Mouse (Mus musculus): Measurements from ENCODE around the gene Fanca. TPM values are rescaled to one million over a fixed set of nuclear protein-coding genes. Genes with fewer than 3 reads are reported as not detected.

The Fanca gene
- total and polyA plus RNA-seq, 3 experiments = 21.9 to 57.8 (median 39.2) TPM

DNA sequence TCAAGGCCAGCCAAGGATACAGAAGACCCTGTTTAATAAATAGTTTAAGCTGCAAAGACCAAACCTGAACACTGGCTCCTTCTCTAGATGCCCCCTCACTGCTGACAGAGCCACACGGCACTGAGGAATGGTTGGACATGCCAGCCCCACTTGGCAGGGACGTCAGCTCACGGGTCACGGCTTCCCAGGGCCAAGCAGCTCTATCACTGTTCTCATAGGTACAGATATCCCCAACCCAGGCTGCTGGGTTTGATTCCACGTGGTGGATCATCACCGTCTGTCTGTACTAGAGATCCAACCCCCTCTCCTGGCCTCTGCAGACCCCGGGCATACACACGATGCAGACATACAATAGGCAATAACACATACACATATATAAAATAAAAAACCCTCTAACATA, 27.7 kb downstream of the Fanca start:
- Histone ChIP-seq H3K36me3 (replicated peaks in 1 of 2; ENCODE audit: control insufficient read depth in 1 of 2, insufficient read depth in 1 of 2, low read length in 1 of 2) (peaks cover 41 to 90% of the 10 kb centered on the region in 2 experiments), H3K4me1 (ENCODE audit: control insufficient read depth in 1 of 2, insufficient read depth in 2 of 2) (peaks cover 9 to 17% of the 10 kb centered on the region in 2 experiments; a peak in 3 of 4 replicates), H3K9me3 (replicated peaks; ENCODE audit: low read length) (no peaks in the 10 kb centered on the region), H3K27ac (ENCODE audit: insufficient read depth, low read depth) (no peak overlapping the region), H3K4me3 (replicated peaks in 1 of 3; ENCODE audit: low read depth in 2 of 3, low read length in 2 of 3, poor library complexity in 1 of 3) (no peak overlapping the region), H3K9ac (ENCODE audit: insufficient read depth, low read depth) (no peak overlapping the region), H3K79me2 (replicated peaks; ENCODE audit: control insufficient read depth, extremely low read depth, insufficient read depth, poor library complexity, severe bottlenecking) (no peaks in the 10 kb centered on the region), H3K27me3 (replicated peaks) (no peaks in the 10 kb centered on the region), H3K4me2 (ENCODE audit: insufficient read depth, low read depth, poor library complexity, severe bottlenecking) (no peak overlapping the region)
- DNase-seq (ENCODE audit: extremely low read depth) = no peak
- dilution Hi-C loops (cut with MboI; ENCODE audit: extremely low pct_ligation_motif_present, extremely low pct_unique_long_range_greater_than_20kb, low sequenced_read_pairs) = no loop called here
- TF ChIP-seq IRF4 (IDR thresholded peaks at IDR 0.05; ENCODE audit: low read depth, low read length) (no peak), MAZ (IDR thresholded peaks at IDR 0.05; ENCODE audit: low read depth, low read length) (no peak), ZC3H11A (IDR thresholded peaks at IDR 0.05; ENCODE audit: low read depth, low read length) (no peak), E2F4 (IDR thresholded peaks at IDR 0.05; ENCODE audit: insufficient replicate concordance, low read depth, low read length) (no peak), NRF1 (IDR thresholded peaks at IDR 0.05; ENCODE audit: low read depth, low read length) (no peak), MXI1 (IDR thresholded peaks at IDR 0.05; ENCODE audit: low read depth, low read length) (no peak), TCF12 (IDR thresholded peaks at IDR 0.05; ENCODE audit: low read depth, low read length) (no peak), MEF2A (IDR thresholded peaks at IDR 0.05; ENCODE audit: borderline replicate concordance, low read depth, low read length) (no peak), ZMIZ1 (IDR thresholded peaks at IDR 0.05; ENCODE audit: low read depth, low read length) (no peak)
- in situ Hi-C loops (cut with MboI; ENCODE audit: low pct_ligation_motif_present, low pct_unique_long_range_greater_than_20kb, low sequenced_read_pairs) = no loop called here

DNA sequence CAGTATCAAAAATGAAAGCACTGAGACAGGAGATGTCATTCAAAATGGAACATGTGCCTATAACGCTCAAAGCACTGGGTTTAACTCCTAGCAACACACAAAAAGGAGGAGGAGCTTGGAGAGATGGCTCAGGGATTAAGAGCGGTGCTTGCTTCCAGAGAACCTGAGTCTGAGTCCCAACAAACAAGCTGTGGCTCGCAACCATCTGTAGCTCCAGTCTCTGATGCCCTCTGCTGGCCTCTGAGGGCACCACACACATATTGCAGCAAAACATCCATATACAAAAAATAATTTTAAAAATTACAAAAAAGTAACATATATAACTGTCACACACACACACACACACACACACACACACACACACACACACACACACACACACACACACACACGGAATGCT, 28.2 kb downstream of the Fanca start:
- in situ Hi-C loops (cut with MboI; ENCODE audit: low pct_ligation_motif_present, low pct_unique_long_range_greater_than_20kb, low sequenced_read_pairs) (no loop called here), dilution Hi-C loops (cut with MboI; ENCODE audit: extremely low pct_ligation_motif_present, extremely low pct_unique_long_range_greater_than_20kb, low sequenced_read_pairs) (no loop called here)
- Histone ChIP-seq H3K4me1 (ENCODE audit: control insufficient read depth in 1 of 2, insufficient read depth in 2 of 2) (peaks cover 9 to 17% of the 10 kb centered on the region in 2 experiments; a peak in 3 of 4 replicates), H3K27me3 (replicated peaks) (no peaks in the 10 kb centered on the region), H3K36me3 (replicated peaks in 1 of 2; ENCODE audit: control insufficient read depth in 1 of 2, insufficient read depth in 1 of 2, low read length in 1 of 2) (peaks cover 40 to 87% of the 10 kb centered on the region in 2 experiments), H3K4me2 (ENCODE audit: insufficient read depth, low read depth, poor library complexity, severe bottlenecking) (no peak overlapping the region), H3K79me2 (replicated peaks; ENCODE audit: control insufficient read depth, extremely low read depth, insufficient read depth, poor library complexity, severe bottlenecking) (no peaks in the 10 kb centered on the region), H3K4me3 (replicated peaks in 1 of 3; ENCODE audit: low read depth in 2 of 3, low read length in 2 of 3, poor library complexity in 1 of 3) (no peak overlapping the region), H3K9ac (ENCODE audit: insufficient read depth, low read depth) (no peak overlapping the region), H3K9me3 (replicated peaks; ENCODE audit: low read length) (no peaks in the 10 kb centered on the region), H3K27ac (ENCODE audit: insufficient read depth, low read depth) (no peak overlapping the region)
- peak; percentile 37 for DNase-seq (ENCODE audit: extremely low read depth)
- TF ChIP-seq CTCF (conservative IDR thresholded peaks at IDR 0.05 in 1 of 2, IDR thresholded peaks at IDR 0.05 in 1 of 2; ENCODE audit: low read depth in 2 of 2, low read length in 2 of 2) = peak; percentile 30 to 77; a peak in 3 of 4 replicates
- TF ChIP-seq SMC3 (IDR thresholded peaks at IDR 0.05; ENCODE audit: low read depth, low read length) = peak; percentile 54
- TF ChIP-seq RAD21 (IDR thresholded peaks at IDR 0.05; ENCODE audit: low read depth, low read length) = peak; percentile 75
- TF ChIP-seq ZNF384 (IDR thresholded peaks at IDR 0.05; ENCODE audit: low read depth, low read length) = no peak
- no peak for TF ChIP-seq SIN3A (IDR thresholded peaks at IDR 0.05; ENCODE audit: low read length)
